Mouse (Mus musculus): ENCODE data around the gene Eif3i.
"Not testable (repeated sequence)": the region's sequence is repeated elsewhere in the genome, so short reads cannot be mapped to it uniquely, and the experiment has no call there.

Gene Eif3i

DNA sequence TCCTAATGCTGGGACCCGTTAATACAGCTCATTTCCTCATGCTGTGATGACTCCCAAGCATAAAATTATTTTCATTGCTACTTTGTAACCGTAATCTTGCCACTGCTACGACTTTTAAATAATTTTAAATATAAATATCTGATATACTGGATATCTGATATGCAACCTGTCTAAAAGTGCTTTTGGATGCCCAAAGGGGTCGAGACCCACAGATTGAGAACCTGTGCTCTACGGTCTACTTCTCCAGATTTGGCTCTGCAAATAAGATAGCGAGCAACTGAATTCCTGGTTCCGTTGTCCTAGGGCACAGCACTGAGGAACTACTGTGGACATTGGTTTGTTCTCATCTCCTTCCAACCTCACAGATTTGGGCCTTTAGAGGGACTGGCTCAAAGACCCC, 22.8 kb downstream of the Eif3i start:
- in situ Hi-C loops (cut with MboI; ENCODE audit: low sequenced_read_pairs) = no loop called here

DNA sequence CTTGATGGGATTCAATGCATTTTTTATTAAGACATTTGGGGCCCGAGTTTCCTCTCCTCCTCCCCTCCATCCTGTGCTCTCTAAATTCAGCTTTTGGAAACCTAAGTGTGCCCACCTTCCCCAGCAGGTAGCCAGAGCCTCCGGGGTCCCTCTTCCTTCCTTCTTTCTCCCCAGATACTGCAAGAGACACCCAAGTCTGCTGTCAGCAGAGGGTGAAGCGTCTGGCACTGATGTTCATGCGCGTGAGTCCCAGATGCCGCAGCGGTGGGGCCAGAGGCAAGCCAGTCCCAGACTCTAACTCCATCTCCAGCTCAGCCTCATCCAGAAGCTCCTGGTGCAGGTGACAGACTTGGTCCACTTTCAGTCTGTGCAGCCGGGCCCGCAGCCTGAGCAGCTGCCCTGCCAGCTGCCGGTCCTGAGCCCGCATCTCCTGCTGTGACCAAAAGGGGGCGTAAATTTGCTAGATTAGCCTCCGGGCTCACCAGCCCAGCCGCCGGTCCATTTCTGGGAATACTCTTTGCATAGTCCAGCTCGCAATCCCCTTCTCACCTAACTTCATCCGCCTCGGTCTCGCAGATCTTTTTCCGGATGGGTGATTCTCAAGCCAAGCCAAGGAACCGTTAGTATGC, 23.5 kb downstream of the Eif3i start:
- in situ Hi-C loops (cut with MboI; ENCODE audit: low sequenced_read_pairs) = no loop called here

DNA sequence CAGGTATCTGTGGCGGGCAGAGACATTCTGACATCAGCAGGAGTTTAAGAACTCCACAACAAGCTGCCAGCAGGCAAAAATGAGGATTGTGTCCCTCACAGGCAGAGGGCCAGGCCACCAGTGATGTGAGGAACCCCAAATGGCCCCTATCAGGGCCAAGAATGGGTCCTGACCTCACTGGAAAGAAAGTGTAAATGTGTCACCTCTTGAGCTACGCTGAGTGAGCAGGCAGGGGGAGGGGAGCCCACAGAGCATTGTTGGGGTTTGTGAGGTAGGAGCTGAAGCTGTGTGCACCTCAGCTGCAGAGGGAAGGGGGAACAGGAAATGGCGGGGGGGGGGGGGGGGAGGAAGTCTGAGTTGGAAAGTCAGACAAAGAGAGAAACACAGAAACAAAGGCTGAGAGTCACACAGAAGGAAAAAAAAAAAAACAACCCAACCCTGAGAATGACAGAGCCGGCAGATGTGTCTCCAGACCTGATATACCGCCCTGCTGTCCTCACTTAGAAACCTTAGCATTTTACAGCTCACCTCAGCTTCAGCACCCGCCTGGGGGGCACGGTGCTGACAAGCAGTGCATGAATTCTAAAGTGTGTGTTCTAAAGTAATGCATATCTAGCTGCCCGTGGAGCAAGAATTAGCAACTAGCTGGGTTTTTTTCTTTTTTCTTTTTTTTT, 25.1 kb downstream of the Eif3i start:
- in situ Hi-C loops (cut with MboI; ENCODE audit: low sequenced_read_pairs) = no loop called here

DNA sequence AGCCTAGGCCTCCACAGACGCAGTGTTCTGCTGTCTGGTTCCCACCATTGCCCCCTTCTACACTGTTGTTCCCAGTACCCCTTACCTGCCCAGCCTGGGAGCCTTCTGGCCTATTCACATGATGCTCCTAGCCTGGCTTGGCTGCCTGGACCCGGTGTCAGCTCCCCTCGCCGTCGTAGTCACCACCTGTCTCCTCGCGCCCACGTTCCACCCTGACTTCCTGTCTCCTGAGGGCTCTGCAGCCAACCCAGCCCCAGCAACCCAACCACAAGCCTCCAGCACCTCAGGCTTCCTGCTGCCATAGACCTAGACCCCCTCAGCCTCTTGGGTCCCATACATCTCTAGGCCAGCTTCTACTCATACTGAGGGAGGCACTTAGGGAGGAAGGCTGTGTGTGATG, 27.0 kb downstream of the Eif3i start, which contains the start of gene Lck:
Gene Lck, minus strand, starts transcription at position 212 of the 400 bp plus-strand sequence.
- in situ Hi-C loops (cut with MboI; ENCODE audit: low sequenced_read_pairs) = no loop called here

DNA sequence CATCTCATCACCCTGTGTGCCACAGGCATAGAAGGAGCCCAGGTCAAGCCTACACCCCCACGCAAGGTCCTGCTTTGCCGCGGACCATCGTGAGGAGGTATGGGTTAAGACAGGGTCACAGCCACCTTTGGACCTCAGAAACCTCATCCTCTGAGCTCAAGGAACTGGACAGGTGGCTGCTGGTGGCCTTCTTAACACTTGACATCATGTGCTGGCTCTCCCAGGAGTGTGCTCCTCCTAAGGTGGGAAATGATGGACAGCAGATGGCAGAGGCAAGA, 27.4 kb downstream of the Eif3i start:
- in situ Hi-C loops (cut with MboI; ENCODE audit: low sequenced_read_pairs) = no loop called here

- in situ Hi-C loops (cut with MboI; ENCODE audit: low sequenced_read_pairs) = no loop called here
Measured at GRCm38 (mm10) chr4:129572236-129573092, 28.0 kb downstream of the Eif3i start.

DNA sequence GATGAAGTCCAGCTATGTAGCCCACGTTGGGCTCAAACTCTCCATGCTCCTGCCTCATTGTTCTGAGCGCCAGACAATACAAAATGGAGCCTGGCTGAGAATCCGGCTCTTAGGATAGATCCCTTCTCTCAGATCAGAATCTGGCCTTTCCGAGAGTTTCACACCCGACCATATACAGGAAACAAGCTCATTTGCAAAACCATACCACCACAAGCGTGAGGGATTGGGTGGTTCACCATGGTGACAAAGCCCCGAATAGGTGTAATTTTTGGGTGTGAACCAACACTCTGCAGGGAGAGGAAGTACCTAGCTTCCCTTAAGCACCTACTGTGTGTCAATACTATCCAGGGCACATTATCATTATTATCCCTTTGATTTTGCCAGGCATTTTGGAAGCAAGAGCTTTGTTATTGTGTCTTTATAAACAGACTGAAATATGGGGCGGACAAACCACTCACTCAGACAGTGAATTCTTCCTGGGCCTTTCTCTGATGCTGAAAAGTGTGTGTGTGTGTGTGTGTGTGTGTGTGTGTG, 28.8 kb downstream of the Eif3i start:
- in situ Hi-C loops (cut with MboI; ENCODE audit: low sequenced_read_pairs) = no loop called here

DNA sequence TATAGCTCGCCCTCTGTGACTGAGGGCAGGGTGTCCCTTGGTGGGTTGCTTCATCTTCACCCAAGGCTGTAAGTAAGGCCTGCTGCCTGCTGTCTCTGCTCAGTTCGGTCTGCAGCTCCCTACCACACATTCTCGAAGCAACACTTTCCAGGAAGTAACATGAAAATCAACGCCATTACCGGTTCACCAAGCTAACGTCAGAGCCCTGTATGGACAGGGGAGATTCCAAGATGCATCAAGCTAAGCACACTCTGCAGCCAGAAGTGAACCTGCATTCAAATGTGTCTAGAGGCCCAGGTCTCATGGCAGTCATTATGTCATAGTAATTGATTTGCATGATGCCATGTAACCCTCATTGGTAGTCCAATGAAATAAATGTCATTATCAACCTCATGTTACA, 30.4 kb downstream of the Eif3i start:
- in situ Hi-C loops (cut with MboI; ENCODE audit: low sequenced_read_pairs) = no loop called here

- in situ Hi-C loops (cut with MboI; ENCODE audit: low sequenced_read_pairs) = no loop called here
Measured at GRCm38 (mm10) chr4:129568366-129568765, 32.1 kb downstream of the Eif3i start.

DNA sequence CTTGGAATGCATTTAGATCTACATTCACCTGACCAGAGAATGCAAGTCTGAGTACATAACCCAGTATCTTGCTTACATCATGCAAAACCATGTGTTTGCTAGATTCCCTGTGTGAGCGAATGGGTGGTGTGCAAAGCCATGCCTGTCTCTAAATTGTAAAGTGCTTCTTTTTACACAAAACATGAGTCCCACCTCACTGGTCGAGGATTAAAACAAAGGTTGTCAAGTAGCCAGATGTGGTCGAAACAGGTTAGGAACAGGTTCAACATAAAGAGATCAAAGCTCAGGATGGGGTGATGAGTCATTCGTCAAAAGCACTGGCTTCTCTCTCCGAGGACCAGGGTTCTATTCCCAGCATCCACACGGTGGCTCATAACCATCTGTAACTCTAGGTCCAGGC, 35.3 kb downstream of the Eif3i start:
- in situ Hi-C loops (cut with MboI; ENCODE audit: low sequenced_read_pairs) = no loop called here

GRCm38 (mm10) chr4:129563718-129564117, 36.7 kb downstream of the Eif3i start:
- in situ Hi-C loops (cut with MboI; ENCODE audit: low sequenced_read_pairs) = no loop called here

DNA sequence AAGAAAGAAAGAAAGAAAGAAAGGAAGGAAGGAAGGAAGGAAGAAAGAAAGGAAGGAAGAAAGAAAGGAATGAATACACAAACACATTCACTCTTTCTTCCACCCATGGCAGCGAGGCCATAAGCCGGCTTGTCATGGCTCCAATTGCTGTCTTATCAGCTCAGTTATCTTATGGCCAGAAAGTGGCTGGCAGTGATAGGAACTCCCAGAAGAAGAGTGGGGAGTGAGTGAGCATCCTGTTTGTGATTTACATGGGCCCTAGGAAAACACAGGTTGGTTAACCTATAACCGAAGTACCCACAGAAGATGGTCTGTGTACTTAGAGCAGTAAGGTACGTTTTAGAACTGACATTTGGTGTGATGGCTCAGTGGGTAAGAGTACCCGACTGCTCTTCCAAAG, 39.3 kb downstream of the Eif3i start:
- in situ Hi-C loops (cut with MboI; ENCODE audit: low sequenced_read_pairs) = no loop called here

DNA sequence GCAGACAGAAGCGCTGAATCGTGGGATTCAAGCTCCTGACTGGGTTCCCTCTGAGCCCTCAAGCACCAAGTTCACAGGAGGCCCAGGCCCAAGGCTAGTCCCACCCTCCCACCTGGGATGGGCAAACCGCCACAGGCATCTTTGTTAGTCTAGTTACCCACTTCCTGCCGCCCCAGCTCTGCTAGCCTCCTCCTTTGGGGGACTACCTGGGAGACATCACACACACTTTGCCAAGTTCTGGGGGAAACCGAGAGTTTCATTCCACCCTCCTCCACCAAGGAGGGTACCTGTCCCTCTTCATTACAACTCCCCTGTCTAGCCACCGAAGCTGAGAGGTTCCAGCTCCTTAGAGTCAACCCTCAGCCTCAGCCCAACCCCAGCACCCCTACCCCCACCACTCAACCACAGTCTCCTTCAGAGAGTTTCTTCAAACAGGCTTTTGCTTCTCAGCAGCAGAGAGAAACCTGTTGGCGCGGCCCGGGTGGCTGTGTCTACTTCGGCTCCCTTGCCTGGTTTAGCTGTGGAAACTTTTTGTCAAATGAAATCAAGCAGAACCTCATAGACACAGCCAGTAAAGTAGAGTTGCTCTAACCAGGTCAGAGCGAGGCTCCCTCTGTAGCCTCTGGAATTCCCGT, 42.0 kb downstream of the Eif3i start:
- in situ Hi-C loops (cut with MboI; ENCODE audit: low sequenced_read_pairs) = no loop called here

- in situ Hi-C loops (cut with MboI; ENCODE audit: low sequenced_read_pairs) = no loop called here
Measured at GRCm38 (mm10) chr4:129557256-129557808, 43.1 kb downstream of the Eif3i start.

DNA sequence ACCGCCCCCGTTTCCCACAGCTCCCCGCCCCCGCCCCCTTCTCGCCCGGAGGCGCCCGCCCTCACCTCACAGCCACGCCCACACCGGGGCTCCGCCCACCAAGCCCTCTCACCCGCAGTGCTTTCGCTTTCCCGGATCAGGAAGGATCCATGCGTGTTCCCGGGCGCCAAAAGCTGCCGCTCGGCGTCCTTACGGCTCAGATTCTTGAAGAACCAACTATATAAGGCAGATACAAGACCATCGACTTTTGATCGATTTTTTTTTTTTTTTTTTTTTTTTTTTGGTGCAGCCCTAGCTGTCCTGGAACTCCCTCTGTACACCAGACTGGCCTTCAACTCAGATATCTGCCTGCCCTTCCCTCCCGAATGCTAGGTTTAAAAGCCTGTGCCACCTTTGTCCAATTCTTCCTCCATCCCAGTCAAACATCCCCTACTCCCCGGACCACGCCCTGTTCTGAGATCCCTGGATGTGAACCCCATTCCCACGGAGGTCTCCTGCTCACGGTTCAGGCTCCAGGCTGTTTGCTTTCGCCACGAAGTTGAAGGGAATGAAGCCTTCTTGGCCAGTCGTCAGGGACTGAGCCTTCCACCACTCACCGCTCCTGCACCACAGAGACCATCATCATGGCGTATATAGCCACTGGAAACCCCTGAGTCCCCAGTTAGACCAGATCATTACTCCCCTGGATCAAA, 43.8 kb downstream of the Eif3i start:
- in situ Hi-C loops (cut with MboI; ENCODE audit: low sequenced_read_pairs) = no loop called here

DNA sequence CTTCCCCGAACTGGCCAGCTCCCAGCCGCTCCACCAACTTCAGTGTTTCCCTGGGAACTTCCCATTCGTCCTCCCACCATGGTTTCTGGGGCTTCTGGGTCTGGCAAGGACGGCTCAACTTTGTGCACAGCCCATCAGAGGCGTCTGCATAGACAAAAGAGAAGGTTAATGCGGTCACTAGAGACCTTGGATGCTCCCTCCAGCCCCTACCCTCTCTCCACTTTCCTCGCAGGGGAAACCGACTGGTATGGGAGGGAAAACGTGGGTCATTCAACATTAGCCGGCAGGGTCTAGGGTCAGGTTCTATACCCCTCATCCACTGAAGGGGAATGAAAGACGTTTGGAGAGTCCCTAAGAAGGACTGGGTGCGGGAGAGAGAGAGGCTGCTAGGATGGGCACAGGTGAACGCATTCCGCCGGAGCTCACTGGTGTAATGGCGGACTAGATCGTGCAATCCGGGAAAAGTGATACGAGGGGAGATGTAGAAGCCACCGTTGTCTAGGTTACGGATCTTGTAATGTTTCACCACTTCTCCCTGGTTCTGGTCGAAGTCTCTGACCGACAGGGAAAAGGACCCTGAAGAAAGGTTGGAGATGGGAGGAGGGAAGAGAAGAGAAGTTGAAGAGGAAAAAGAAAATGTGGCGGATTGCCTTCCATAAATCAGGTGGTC, 44.5 kb downstream of the Eif3i start:
- in situ Hi-C loops (cut with MboI; ENCODE audit: low sequenced_read_pairs) = no loop called here

- in situ Hi-C loops (cut with MboI; ENCODE audit: low sequenced_read_pairs) = no loop called here
Measured at GRCm38 (mm10) chr4:129555421-129555861, 45.0 kb downstream of the Eif3i start.

DNA sequence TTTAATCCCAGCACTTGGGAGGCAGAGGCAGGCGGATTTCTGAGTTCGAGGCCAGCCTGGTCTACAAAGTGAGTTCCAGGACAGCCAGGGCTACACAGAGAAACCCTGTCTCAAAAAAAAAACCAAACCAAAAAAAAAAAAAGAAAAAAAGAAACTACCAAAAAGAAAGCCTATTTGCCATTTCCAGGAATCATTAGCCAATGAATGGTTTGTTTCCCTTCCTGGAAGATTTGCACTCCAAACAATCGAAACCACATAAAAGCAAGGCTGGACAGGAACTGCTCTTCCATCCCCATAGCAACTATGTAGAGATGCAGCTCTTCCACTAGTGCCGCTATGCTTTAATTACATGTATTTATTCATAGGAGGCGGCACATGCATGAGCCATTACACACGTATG, 45.9 kb downstream of the Eif3i start:
- in situ Hi-C loops (cut with MboI; ENCODE audit: low sequenced_read_pairs) = not testable (repeated sequence)

- in situ Hi-C loops (cut with MboI; ENCODE audit: low sequenced_read_pairs) = no loop called here
Measured at GRCm38 (mm10) chr4:129550295-129550694, 50.2 kb downstream of the Eif3i start.

- in situ Hi-C loops (cut with MboI; ENCODE audit: low sequenced_read_pairs) = loop anchor here (10.0 kb wide), 1 partner anchor 55 kb away; the partner anchor contains the start of genes Eif3i and Tmem234
Measured at GRCm38 (mm10) chr4:129549306-129549705, 51.1 kb downstream of the Eif3i start.
